Mouse (Mus musculus): ENCODE measurements around the gene Hnrnpd. TPM values are rescaled to one million over a fixed set of nuclear protein-coding genes. Genes with fewer than 3 reads are reported as not detected.

The Hnrnpd gene
- polyA plus RNA-seq, 1 experiment from 2014 or later, result 245 TPM

Other genes with a start within 250 kb of the Hnrnpd start
- gene Rasgef1b, start 249.9 kb downstream of the Hnrnpd start, polyA plus RNA-seq (2015; fragmentation: Nextera tagmentation; extraction: Ambion mirVana), result 115 and 143 TPM in 2 replicates
- 0.64 and 0.86 TPM in 2 replicates for gene Vamp9, start 72.7 kb downstream of the Hnrnpd start, polyA plus RNA-seq (2015; fragmentation: Nextera tagmentation; extraction: Ambion mirVana)
- gene 4930524J08Rik, start 123 bp upstream of the Hnrnpd start, polyA plus RNA-seq (2015; fragmentation: Nextera tagmentation; extraction: Ambion mirVana), result 2.3 and 4.5 TPM in 2 replicates
- 256 and 258 TPM in 2 replicates for gene Hnrnpdl, start 60.7 kb upstream of the Hnrnpd start, polyA plus RNA-seq (2015; fragmentation: Nextera tagmentation; extraction: Ambion mirVana)
- gene Enoph1, start 61.0 kb upstream of the Hnrnpd start, polyA plus RNA-seq (2015; fragmentation: Nextera tagmentation; extraction: Ambion mirVana), result 57.6 and 58.3 TPM in 2 replicates
- 31.8 and 32.1 TPM in 2 replicates for gene Tmem150c, start 180.9 kb upstream of the Hnrnpd start, polyA plus RNA-seq (2015; fragmentation: Nextera tagmentation; extraction: Ambion mirVana)